Mouse (Mus musculus) spleen, embryonic (tissue): Measurements from ENCODE around the gene Eml5.

ENCODE experiments used
- CTCF ChIA-PET: fragments of 350-600 bp; sonication (Branson Sonifier 250); formaldehyde crosslinking; loops from one replicate; lab custom pipeline; 2022; lab: Charles Lee

Gene Eml5

GRCm38 (mm10) chr12:98736951-98737800, 164.1 kb downstream of the Eml5 start, which contains the start of gene Ptpn21:
Gene Ptpn21, minus strand, starts transcription at chr12:98737405.
- CTCF ChIA-PET, result no interaction called here
